Mouse (Mus musculus): Measurements from ENCODE around the gene Ddias. TPM values are rescaled to one million over a fixed set of nuclear protein-coding genes. Genes with fewer than 3 reads are reported as not detected.

Gene Ddias
- polyA plus RNA-seq, 1 experiment from 2014 or later = 5.7 TPM

GRCm38 (mm10) chr7:92884998-92885660, 11.1 kb upstream of the Ddias start:
- WGBS = 91% methylated on average over 6 of the region's 6 CpGs
- Histone ChIP-seq H3K4me1 (replicated peaks) (no peaks in the 10 kb centered on the region), H3K9me3 (no peaks in the 10 kb centered on the region), H3K27ac (no peak overlapping the region), H3K27me3 (no peaks in the 10 kb centered on the region), H3K4me2 (no peak overlapping the region), H3K36me3 (no peaks in the 10 kb centered on the region; the same call in 1 of the 2 replicates), H3K4me3 (no peak overlapping the region), H3K9ac (no peak overlapping the region)
- no peak for ATAC-seq (ENCODE audit: low FRiP score)

- no peak for ATAC-seq (ENCODE audit: low FRiP score)
- WGBS = 87% methylated on average over 9 of the region's 9 CpGs
- H3K4me3 ChIP-seq = no peak overlapping the region
- H3K4me2 ChIP-seq = no peak overlapping the region
- no peak overlapping the region for H3K27ac ChIP-seq
- no peaks in the 10 kb centered on the region for H3K4me1 ChIP-seq (replicated peaks)
- H3K36me3 ChIP-seq = no peaks in the 10 kb centered on the region; the same call in 1 of the 2 replicates
- no peaks in the 10 kb centered on the region for H3K27me3 ChIP-seq
- no peak overlapping the region for H3K9ac ChIP-seq
- H3K9me3 ChIP-seq = no peaks in the 10 kb centered on the region
Measured at GRCm38 (mm10) chr7:92883850-92884716, 10.0 kb upstream of the Ddias start.

GRCm38 (mm10) chr7:92878575-92879285, 4.7 kb upstream of the Ddias start:
- Histone ChIP-seq H3K9me3 (no peaks in the 10 kb centered on the region), H3K4me2 (no peak overlapping the region), H3K4me3 (no peak overlapping the region), H3K4me1 (replicated peaks) (peaks cover 17% of the 10 kb centered on the region), H3K36me3 (no peaks in the 10 kb centered on the region), H3K27ac (no peak overlapping the region), H3K27me3 (no peaks in the 10 kb centered on the region), H3K9ac (no peak overlapping the region)
- ATAC-seq (ENCODE audit: low FRiP score) = no peak
- WGBS = 89% methylated on average over 7 of the region's 7 CpGs

- no peaks in the 10 kb centered on the region for H3K27me3 ChIP-seq
- H3K9ac ChIP-seq = peak overlapping the region; percentile 19; the same call in 1 of the 2 replicates
- no peak for ATAC-seq (ENCODE audit: low FRiP score)
- H3K4me2 ChIP-seq = peak overlapping the region; percentile 64
- no peaks in the 10 kb centered on the region for H3K36me3 ChIP-seq
- peak overlapping the region; percentile 11; the same call in 1 of the 2 replicates for H3K4me3 ChIP-seq
- H3K9me3 ChIP-seq = no peaks in the 10 kb centered on the region
- H3K4me1 ChIP-seq (replicated peaks) = peaks cover 24% of the 10 kb centered on the region
- 0 out of 2 replicates have a peak overlapping the region, but pooled peaks have one; percentile 18 for H3K27ac ChIP-seq
- 57% methylated on average over 7 of the region's 7 CpGs for WGBS
Measured at GRCm38 (mm10) chr7:92876538-92876937, 2.5 kb upstream of the Ddias start.

- WGBS = 53% methylated on average over 3 of the region's 3 CpGs
- Histone ChIP-seq H3K4me3 (peak overlapping the region; percentile 60), H3K27ac (no peak overlapping the region), H3K4me1 (replicated peaks) (peaks cover 24% of the 10 kb centered on the region), H3K9me3 (no peaks in the 10 kb centered on the region), H3K36me3 (no peaks in the 10 kb centered on the region), H3K4me2 (peak overlapping the region; percentile 64), H3K9ac (peak overlapping the region; percentile 82), H3K27me3 (no peaks in the 10 kb centered on the region)
- no peak for ATAC-seq (ENCODE audit: low FRiP score)
Measured at GRCm38 (mm10) chr7:92876066-92876465, 2.0 kb upstream of the Ddias start.

GRCm38 (mm10) chr7:92874761-92875408, 838 bp upstream of the Ddias start:
- 0% methylated on average over 29 of the region's 29 CpGs for WGBS
- peak overlapping the region; percentile 82 for H3K9ac ChIP-seq
- no peaks in the 10 kb centered on the region for H3K9me3 ChIP-seq
- H3K4me1 ChIP-seq (replicated peaks) = peaks cover 24% of the 10 kb centered on the region
- no peaks in the 10 kb centered on the region for H3K27me3 ChIP-seq
- H3K4me3 ChIP-seq = peak overlapping the region; percentile 60
- peak overlapping the region; percentile 64 for H3K4me2 ChIP-seq
- ATAC-seq (ENCODE audit: low FRiP score) = peak; percentile 92
- peak overlapping the region; percentile 98 for H3K27ac ChIP-seq
- no peaks in the 10 kb centered on the region for H3K36me3 ChIP-seq

- no peak overlapping the region for H3K9ac ChIP-seq
- no peak overlapping the region for H3K27ac ChIP-seq
- H3K9me3 ChIP-seq = no peaks in the 10 kb centered on the region
- ATAC-seq (ENCODE audit: low FRiP score) = no peak
- no peak overlapping the region for H3K4me3 ChIP-seq
- peaks cover 18% of the 10 kb centered on the region for H3K4me1 ChIP-seq (replicated peaks)
- H3K36me3 ChIP-seq = no peaks in the 10 kb centered on the region
- no peaks in the 10 kb centered on the region for H3K27me3 ChIP-seq
- H3K4me2 ChIP-seq = no peak overlapping the region
- WGBS = 93% methylated on average over 4 of the region's 4 CpGs
Measured at GRCm38 (mm10) chr7:92871596-92871995, 2.5 kb downstream of the Ddias start.

GRCm38 (mm10) chr7:92870161-92870560, 3.9 kb downstream of the Ddias start:
- no peak overlapping the region for H3K9ac ChIP-seq
- no peak overlapping the region for H3K27ac ChIP-seq
- peaks cover 8% of the 10 kb centered on the region for H3K4me1 ChIP-seq (replicated peaks)
- H3K4me3 ChIP-seq = no peak overlapping the region
- WGBS = 73% methylated on average over 3 of the region's 3 CpGs
- ATAC-seq (ENCODE audit: low FRiP score) = no peak
- H3K27me3 ChIP-seq = no peaks in the 10 kb centered on the region
- no peak overlapping the region for H3K4me2 ChIP-seq
- no peaks in the 10 kb centered on the region for H3K9me3 ChIP-seq
- no peaks in the 10 kb centered on the region for H3K36me3 ChIP-seq

- H3K4me1 ChIP-seq (replicated peaks) = no peaks in the 10 kb centered on the region
- no peak overlapping the region for H3K9ac ChIP-seq
- H3K36me3 ChIP-seq = no peaks in the 10 kb centered on the region
- H3K27me3 ChIP-seq = no peaks in the 10 kb centered on the region
- WGBS = 38% methylated on average over 2 of the region's 2 CpGs
- no peaks in the 10 kb centered on the region for H3K9me3 ChIP-seq
- no peak overlapping the region for H3K4me2 ChIP-seq
- no peak for ATAC-seq (ENCODE audit: low FRiP score)
- no peak overlapping the region for H3K27ac ChIP-seq
- H3K4me3 ChIP-seq = no peak overlapping the region
Measured at GRCm38 (mm10) chr7:92866526-92866925, 7.5 kb downstream of the Ddias start.

- ATAC-seq (ENCODE audit: low FRiP score) = no peak
- no peak overlapping the region for H3K9ac ChIP-seq
- no peaks in the 10 kb centered on the region for H3K4me1 ChIP-seq (replicated peaks)
- 88% methylated on average over 3 of the region's 3 CpGs for WGBS
- no peak overlapping the region for H3K4me3 ChIP-seq
- H3K4me2 ChIP-seq = no peak overlapping the region
- H3K36me3 ChIP-seq = no peaks in the 10 kb centered on the region
- H3K9me3 ChIP-seq = no peaks in the 10 kb centered on the region
- no peaks in the 10 kb centered on the region for H3K27me3 ChIP-seq
- H3K27ac ChIP-seq = no peak overlapping the region
Measured at GRCm38 (mm10) chr7:92848246-92848645, 25.8 kb downstream of the Ddias start.

- H3K4me2 ChIP-seq = no peak overlapping the region
- H3K4me3 ChIP-seq = no peak overlapping the region
- H3K9me3 ChIP-seq = no peaks in the 10 kb centered on the region
- no peaks in the 10 kb centered on the region for H3K4me1 ChIP-seq (replicated peaks)
- H3K9ac ChIP-seq = no peak overlapping the region
- 90% methylated on average over 2 of the region's 2 CpGs for WGBS
- H3K27me3 ChIP-seq = no peaks in the 10 kb centered on the region
- no peak for ATAC-seq (ENCODE audit: low FRiP score)
- H3K36me3 ChIP-seq = peaks cover 3% of the 10 kb centered on the region; the same call in 1 of the 2 replicates
- H3K27ac ChIP-seq = no peak overlapping the region
Measured at GRCm38 (mm10) chr7:92842254-92842653, 31.8 kb downstream of the Ddias start.

GRCm38 (mm10) chr7:92837907-92838306, 36.1 kb downstream of the Ddias start:
- no peaks in the 10 kb centered on the region for H3K9me3 ChIP-seq
- no peak overlapping the region for H3K9ac ChIP-seq
- WGBS = 72% methylated on average over 3 of the region's 3 CpGs
- H3K4me2 ChIP-seq = no peak overlapping the region
- H3K4me1 ChIP-seq (replicated peaks) = no peaks in the 10 kb centered on the region
- no peak overlapping the region for H3K4me3 ChIP-seq
- H3K27ac ChIP-seq = no peak overlapping the region
- H3K27me3 ChIP-seq = no peaks in the 10 kb centered on the region
- H3K36me3 ChIP-seq = peaks cover 16% of the 10 kb centered on the region
- no peak for ATAC-seq (ENCODE audit: low FRiP score)
